Mouse (Mus musculus) intestine, embryonic 15.5 days (tissue): ENCODE measurements at regions not wholly inside any gene's neighbourhood (a gene's known extent, or its start where the extent isn't known, plus 50 kb on each side); places are given as distances from the start of the nearest gene placed in this dataset.

Source experiments
- ATAC-seq: fragments of 200-750 bp; cut with Nextera tagmentation; 2 replicates; pipeline ENCODE4 v1.8.0; 2017; ENCODE audit warnings: moderate TSS enrichment, moderate library complexity
- H3K27ac ChIP-seq: fragments of 300-500 bp; sonication (generic); 2 replicates; pipeline ENCODE4 v1.5.1; 2015; ENCODE audit warnings: mild to moderate bottlenecking, inconsistent platforms
- H3K27me3 ChIP-seq: fragments of 300-500 bp; sonication (generic); replicated peaks from 2 replicates; pipeline ENCODE4 v1.6.1; 2015; ENCODE audit warnings: inconsistent platforms
- H3K36me3 ChIP-seq: fragments of 300-500 bp; sonication (generic); 2 replicates; pipeline ENCODE4 v1.6.1; 2015; ENCODE audit warnings: inconsistent platforms
- H3K4me1 ChIP-seq: fragments of 300-500 bp; sonication (generic); replicated peaks from 2 replicates; pipeline ENCODE4 v1.6.1; 2015; ENCODE audit warnings: inconsistent platforms
- H3K4me2 ChIP-seq: fragments of 300-500 bp; sonication (generic); replicated peaks from 2 replicates; pipeline ENCODE4 v1.6.1; 2015; ENCODE audit warnings: mild to moderate bottlenecking, inconsistent platforms
- H3K4me3 ChIP-seq: fragments of 300-500 bp; sonication (generic); replicated peaks from 2 replicates; pipeline ENCODE4 v1.5.1; 2015; ENCODE audit warnings: inconsistent platforms
- H3K9ac ChIP-seq: fragments of 300-500 bp; sonication (generic); 2 replicates; pipeline ENCODE4 v1.6.1; 2015; ENCODE audit warnings: inconsistent platforms
- H3K9me3 ChIP-seq: fragments of 300-500 bp; sonication (generic); 2 replicates; pipeline ENCODE4 v1.6.1; 2016; ENCODE audit warnings: inconsistent platforms
- WGBS: fragments of 180-500 bp; shearing (Covaris S2); methylation state at CpG from one replicate; pipeline ENCODE4 v1.1.7; 2015; 5-methylcytosine and 5-hydroxymethylcytosine counted together

GRCm38 (mm10) chr13:107866825-107867224, 177.4 kb upstream of the Smim15 start:
- Histone ChIP-seq H3K4me1 (no peaks in the 10 kb centered on the region), H3K27me3 (no peaks in the 10 kb centered on the region), H3K9me3 (no peaks in the 10 kb centered on the region), H3K4me2 (no peak overlapping the region), H3K9ac (no peak overlapping the region), H3K4me3 (no peak overlapping the region), H3K27ac (no peak overlapping the region), H3K36me3 (no peaks in the 10 kb centered on the region)
- 89% methylated on average over 4 of the region's 4 CpGs for WGBS
- ATAC-seq = no peak

- WGBS = 62% methylated on average over 11 of the region's 11 CpGs
- no peaks in the 10 kb centered on the region for H3K36me3 ChIP-seq
- no peak overlapping the region for H3K4me2 ChIP-seq
- no peaks in the 10 kb centered on the region for H3K9me3 ChIP-seq
- H3K27me3 ChIP-seq = no peaks in the 10 kb centered on the region
- H3K27ac ChIP-seq = no peak overlapping the region
- H3K4me3 ChIP-seq = no peak overlapping the region
- H3K9ac ChIP-seq = no peak overlapping the region
- ATAC-seq = no peak
- H3K4me1 ChIP-seq = no peaks in the 10 kb centered on the region
These were observed 181.2 kb upstream of the Smim15 start for GRCm38 (mm10) chr13:107862793-107863654.

GRCm38 (mm10) chr13:107861384-107862134, 182.7 kb upstream of the Smim15 start:
- Histone ChIP-seq H3K27me3 (no peaks in the 10 kb centered on the region), H3K27ac (no peak overlapping the region), H3K36me3 (no peaks in the 10 kb centered on the region), H3K4me2 (no peak overlapping the region), H3K4me1 (no peaks in the 10 kb centered on the region), H3K9ac (no peak overlapping the region), H3K4me3 (no peak overlapping the region), H3K9me3 (no peaks in the 10 kb centered on the region)
- peak; percentile 62 for ATAC-seq
- 77% methylated on average over 17 of the region's 17 CpGs for WGBS

GRCm38 (mm10) chr13:107857043-107857755, 187.0 kb upstream of the Smim15 start:
- Histone ChIP-seq H3K4me1 (no peaks in the 10 kb centered on the region), H3K36me3 (no peaks in the 10 kb centered on the region), H3K9me3 (no peaks in the 10 kb centered on the region), H3K4me2 (no peak overlapping the region), H3K9ac (no peak overlapping the region), H3K4me3 (no peak overlapping the region), H3K27me3 (no peaks in the 10 kb centered on the region), H3K27ac (no peak overlapping the region)
- ATAC-seq = no peak
- 81% methylated on average over 13 of the region's 13 CpGs for WGBS

- H3K27me3 ChIP-seq = no peaks in the 10 kb centered on the region
- no peak overlapping the region for H3K27ac ChIP-seq
- no peak overlapping the region for H3K4me2 ChIP-seq
- WGBS = 70% methylated on average over 8 of the region's 8 CpGs
- no peak overlapping the region for H3K9ac ChIP-seq
- H3K4me3 ChIP-seq = no peak overlapping the region
- H3K4me1 ChIP-seq = peaks cover 13% of the 10 kb centered on the region
- no peak for ATAC-seq
- no peaks in the 10 kb centered on the region for H3K36me3 ChIP-seq
- H3K9me3 ChIP-seq = no peaks in the 10 kb centered on the region
These were observed 193.2 kb upstream of the Smim15 start for GRCm38 (mm10) chr13:107850907-107851560.

- 66% methylated on average over 7 of the region's 7 CpGs for WGBS
- H3K27ac ChIP-seq = no peak overlapping the region
- no peaks in the 10 kb centered on the region for H3K27me3 ChIP-seq
- no peak for ATAC-seq
- H3K4me2 ChIP-seq = no peak overlapping the region
- H3K9me3 ChIP-seq = no peaks in the 10 kb centered on the region
- H3K4me3 ChIP-seq = no peak overlapping the region
- H3K36me3 ChIP-seq = no peaks in the 10 kb centered on the region
- peaks cover 21% of the 10 kb centered on the region for H3K4me1 ChIP-seq
- H3K9ac ChIP-seq = no peak overlapping the region
These were observed 195.4 kb upstream of the Smim15 start for GRCm38 (mm10) chr13:107848871-107849270.

- Histone ChIP-seq H3K36me3 (no peaks in the 10 kb centered on the region), H3K27ac (no peak overlapping the region), H3K4me1 (peaks cover 25% of the 10 kb centered on the region), H3K27me3 (no peaks in the 10 kb centered on the region), H3K9ac (peak overlapping the region; percentile 12; the same call in 1 of the 2 replicates), H3K4me3 (peak overlapping the region; percentile 5; the same call in 1 of the 2 replicates), H3K4me2 (peak overlapping the region; percentile 52), H3K9me3 (no peaks in the 10 kb centered on the region)
- WGBS = 26% methylated on average over 18 of the region's 18 CpGs
- ATAC-seq = peak; percentile 77
These were observed 196.8 kb upstream of the Smim15 start for GRCm38 (mm10) chr13:107847179-107848012.

GRCm38 (mm10) chr13:107846621-107847178, 197.5 kb upstream of the Smim15 start:
- ATAC-seq = peak; percentile 64
- peaks cover 25% of the 10 kb centered on the region for H3K4me1 ChIP-seq

GRCm38 (mm10) chr13:107845838-107846237, 198.4 kb upstream of the Smim15 start:
- H3K9me3 ChIP-seq = no peaks in the 10 kb centered on the region
- no peak for ATAC-seq
- H3K4me2 ChIP-seq = no peak overlapping the region; the same call in 1 of the 2 replicates
- no peaks in the 10 kb centered on the region for H3K27me3 ChIP-seq
- H3K4me1 ChIP-seq = peaks cover 25% of the 10 kb centered on the region
- H3K36me3 ChIP-seq = no peaks in the 10 kb centered on the region
- no peak overlapping the region for H3K4me3 ChIP-seq
- WGBS = 61% methylated on average over 4 of the region's 4 CpGs
- no peak overlapping the region for H3K27ac ChIP-seq
- H3K9ac ChIP-seq = no peak overlapping the region

More at GRCm38 (mm10) chr13:107846621-107847178, 197.5 kb upstream of the Smim15 start:
- 37% methylated on average over 10 of the region's 10 CpGs for WGBS
- no peak overlapping the region for H3K27ac ChIP-seq
- no peak overlapping the region for H3K9ac ChIP-seq
- peak overlapping the region; percentile 5; the same call in 1 of the 2 replicates for H3K4me3 ChIP-seq
- no peaks in the 10 kb centered on the region for H3K27me3 ChIP-seq
- no peaks in the 10 kb centered on the region for H3K36me3 ChIP-seq
- peak overlapping the region; percentile 52 for H3K4me2 ChIP-seq
- H3K9me3 ChIP-seq = no peaks in the 10 kb centered on the region

GRCm38 (mm10) chr13:107844085-107844484, 200.2 kb upstream of the Smim15 start:
- WGBS = 74% methylated on average over 4 of the region's 4 CpGs
- Histone ChIP-seq H3K9ac (no peak overlapping the region), H3K4me2 (no peak overlapping the region), H3K36me3 (no peaks in the 10 kb centered on the region), H3K9me3 (no peaks in the 10 kb centered on the region), H3K27me3 (no peaks in the 10 kb centered on the region), H3K27ac (no peak overlapping the region), H3K4me3 (no peak overlapping the region), H3K4me1 (peaks cover 25% of the 10 kb centered on the region)
- ATAC-seq = 0 out of 2 replicates have a peak, but pooled peaks have one; percentile 20
